Mouse (Mus musculus): ENCODE results near the gene Ndn.

GRCm38 (mm10) chr7:62378529-62378928 is 32.2 kb downstream of the Ndn start:
- no peak for TF ChIP-seq EP300 (IDR thresholded peaks at IDR 0.05; ENCODE audit: low read depth)
- TF ChIP-seq CTCF (IDR thresholded peaks at IDR 0.05; ENCODE audit: low read depth), result no peak
